Mouse (Mus musculus) neutrophil, adult 59 days (primary cell): ENCODE results near the gene Gm9767. TPM values are rescaled to one million over a fixed set of nuclear protein-coding genes. Genes with fewer than 3 reads are reported as not detected.

Experiments used
- total RNA-seq, 2 experiments: library from RNA; stranded (reverse); gene quantifications; 1 replicate in 1 of 2; 2 replicates in 1 of 2; pipeline ENCODE4 v1.2.4; 2023

Gm9767 gene
- total RNA-seq: not detected

GRCm38 (mm10) chr10:26077671-26078481 lies at the start of gene Gm9767:
Gm9767 (plus strand) TSS chr10:26078255.

GRCm38 (mm10) chr10:26078521-26079142 lies 577 bp downstream of the Gm9767 start, which contains the start of gene Tmem200a:
Tmem200a (minus strand) TSS chr10:26079052.

Other genes with a start within 250 kb of the Gm9767 start
- not detected for gene Tmem200a, start 797 bp downstream of the Gm9767 start, total RNA-seq
- under 1 TPM in 1 of 2 experiments, not detected in 1; 0.24 TPM for gene Samd3, start 151.5 kb downstream of the Gm9767 start, total RNA-seq